Mouse (Mus musculus) testis, adult 2 months (tissue): ENCODE measurements at regions not wholly inside any gene's neighbourhood (a gene's known extent, or its start where the extent isn't known, plus 50 kb on each side); places are given as distances from the start of the nearest gene placed in this dataset.

Experiments used
- H3K27ac ChIP-seq: fragments of 200-500 bp; 2 replicates; pipeline ENCODE4 v1.5.1; 2012; ENCODE audit warnings: low read depth, low read length; ENCODE audit not compliant: control insufficient read depth, insufficient read depth
- H3K27me3 ChIP-seq: fragments of 200-500 bp; 2 replicates; pipeline ENCODE4 v1.6.1; 2012; ENCODE audit warnings: mild to moderate bottlenecking, low read length, moderate library complexity; ENCODE audit not compliant: control insufficient read depth, insufficient read depth
- H3K36me3 ChIP-seq: fragments of 200-500 bp; 2 replicates; pipeline ENCODE4 v1.6.1; 2012; ENCODE audit warnings: mild to moderate bottlenecking, low read length; ENCODE audit not compliant: control insufficient read depth, insufficient read depth
- H3K4me1 ChIP-seq: fragments of 200-500 bp; 2 replicates; pipeline ENCODE4 v1.6.1; 2012; ENCODE audit warnings: low read length; ENCODE audit not compliant: control insufficient read depth, insufficient read depth
- H3K4me3 ChIP-seq: fragments of 200-500 bp; 2 replicates; pipeline ENCODE4 v1.5.1; 2012; ENCODE audit warnings: low read depth, mild to moderate bottlenecking, low read length, moderate library complexity, mixed read lengths; ENCODE audit not compliant: control insufficient read depth
- CTCF ChIP-seq: fragments of 200-500 bp; IDR thresholded peaks from 2 replicates; pipeline ENCODE4 v1.5.1; 2012; ENCODE audit warnings: low read depth, mild to moderate bottlenecking, inconsistent platforms, low read length, moderate library complexity; ENCODE audit not compliant: control insufficient read depth, insufficient read depth, insufficient replicate concordance
- POLR2A ChIP-seq: fragments of 200-500 bp; IDR thresholded peaks from 2 replicates; pipeline ENCODE4 v1.6.1; 2012; ENCODE audit warnings: low read depth, mild to moderate bottlenecking, inconsistent platforms, low read length, moderate library complexity; ENCODE audit not compliant: control insufficient read depth

DNA sequence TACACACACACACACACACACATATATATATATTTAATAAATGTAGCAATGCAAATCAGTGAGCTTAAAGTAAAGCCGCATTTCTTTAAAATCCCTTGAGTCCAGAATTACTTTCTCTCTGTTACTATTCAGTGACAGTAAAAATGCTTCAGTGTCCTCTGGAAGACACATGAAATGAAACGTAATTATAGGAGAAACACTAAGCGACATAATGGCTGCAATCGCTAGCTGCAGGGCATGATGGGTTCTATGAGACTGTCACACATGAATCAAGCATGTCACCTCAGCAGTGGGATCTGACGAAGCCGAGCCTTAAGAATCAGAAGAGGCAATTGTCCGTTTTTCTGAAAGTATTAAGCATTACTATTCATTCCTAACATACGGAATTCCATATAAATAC, 385.7 kb downstream of the Basp1 start:
- H3K27me3 ChIP-seq, result no peaks in the 10 kb centered on the region
- no peaks in the 10 kb centered on the region for H3K36me3 ChIP-seq
- no peak for TF ChIP-seq CTCF
- TF ChIP-seq POLR2A, result no peak
- H3K4me1 ChIP-seq, result no peaks in the 10 kb centered on the region
- H3K27ac ChIP-seq, result no peak overlapping the region
- H3K4me3 ChIP-seq, result no peak overlapping the region

- no peaks in the 10 kb centered on the region for H3K36me3 ChIP-seq
- no peaks in the 10 kb centered on the region for H3K4me1 ChIP-seq
- H3K4me3 ChIP-seq, result no peak overlapping the region
- no peaks in the 10 kb centered on the region for H3K27me3 ChIP-seq
- TF ChIP-seq POLR2A, result no peak
- no peak for TF ChIP-seq CTCF
- no peak overlapping the region for H3K27ac ChIP-seq
Measured at GRCm38 (mm10) chr15:25026786-25027461, 386.6 kb downstream of the Basp1 start.

- no peaks in the 10 kb centered on the region for H3K27me3 ChIP-seq
- no peak overlapping the region for H3K4me3 ChIP-seq
- no peak for TF ChIP-seq POLR2A
- no peak for TF ChIP-seq CTCF
Measured at GRCm38 (mm10) chr15:25026351-25026750, 387.2 kb downstream of the Basp1 start.

GRCm38 (mm10) chr15:25020916-25021315, 392.6 kb downstream of the Basp1 start:
- TF ChIP-seq CTCF, result no peak
- TF ChIP-seq POLR2A, result no peak
- Histone ChIP-seq H3K4me3 (no peak overlapping the region), H3K27ac (no peak overlapping the region), H3K27me3 (no peaks in the 10 kb centered on the region), H3K36me3 (no peaks in the 10 kb centered on the region), H3K4me1 (no peaks in the 10 kb centered on the region; the same call in 1 of the 2 replicates)

More at GRCm38 (mm10) chr15:25026351-25026750, 387.2 kb downstream of the Basp1 start:
- Histone ChIP-seq H3K4me1 (no peaks in the 10 kb centered on the region), H3K36me3 (no peaks in the 10 kb centered on the region), H3K27ac (no peak overlapping the region)

- Histone ChIP-seq H3K4me1 (no peaks in the 10 kb centered on the region; the same call in 1 of the 2 replicates), H3K36me3 (no peaks in the 10 kb centered on the region), H3K27ac (no peak overlapping the region), H3K27me3 (no peaks in the 10 kb centered on the region), H3K4me3 (no peak overlapping the region)
- TF ChIP-seq CTCF (no peak), POLR2A (no peak)
Measured at GRCm38 (mm10) chr15:25019352-25019941, 394.1 kb downstream of the Basp1 start.

DNA sequence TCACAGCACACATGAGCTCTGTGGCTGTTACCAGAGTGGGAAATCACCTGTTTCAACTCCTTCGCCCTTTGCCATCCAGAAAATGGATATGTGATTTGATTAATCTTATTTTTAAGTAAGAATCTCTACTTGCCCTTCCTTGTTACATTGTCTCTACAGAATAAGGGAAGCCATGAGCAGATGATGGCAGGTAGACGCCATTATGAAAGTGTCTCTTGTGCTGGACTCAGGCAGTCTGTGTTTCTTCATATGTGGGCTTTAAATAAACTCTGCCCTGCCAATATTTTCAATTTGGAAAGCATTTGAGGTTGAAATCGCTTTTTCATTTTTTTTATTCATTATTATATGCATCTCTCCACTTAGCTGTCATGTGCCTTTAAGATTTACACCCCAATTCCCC, 394.6 kb downstream of the Basp1 start:
- Histone ChIP-seq H3K4me1 (no peaks in the 10 kb centered on the region; the same call in 1 of the 2 replicates), H3K27me3 (no peaks in the 10 kb centered on the region)

DNA sequence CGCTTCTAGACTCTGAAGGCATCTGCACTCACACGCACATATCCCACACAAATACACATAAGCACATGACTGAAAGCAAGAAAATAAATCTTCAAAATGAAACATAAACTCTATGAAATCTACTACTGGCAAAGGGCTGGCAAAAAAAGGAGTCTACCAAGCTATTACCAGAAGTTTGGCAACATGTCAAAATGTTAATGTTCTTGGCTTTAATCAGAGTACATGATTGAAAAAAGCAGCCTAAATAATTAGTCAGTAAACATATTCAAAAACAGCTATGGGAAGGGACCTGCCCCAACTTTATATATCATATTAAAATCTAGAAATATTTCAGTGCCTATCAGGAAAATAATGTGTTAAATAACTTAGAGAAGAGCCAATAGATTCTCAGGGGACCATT, 405.8 kb downstream of the Basp1 start:
- Histone ChIP-seq H3K36me3 (no peaks in the 10 kb centered on the region), H3K27me3 (no peaks in the 10 kb centered on the region), H3K4me1 (no peaks in the 10 kb centered on the region), H3K27ac (no peak overlapping the region), H3K4me3 (no peak overlapping the region)
- TF ChIP-seq POLR2A, result no peak
- TF ChIP-seq CTCF, result no peak

More for the DNA sequence above, 394.6 kb downstream of the Basp1 start:
- Histone ChIP-seq H3K36me3 (no peaks in the 10 kb centered on the region), H3K4me3 (no peak overlapping the region), H3K27ac (no peak overlapping the region)
- TF ChIP-seq POLR2A, result no peak
- TF ChIP-seq CTCF, result no peak
